Mouse (Mus musculus): ENCODE data around the gene Vmn1r27.

The Vmn1r27 gene

DNA sequence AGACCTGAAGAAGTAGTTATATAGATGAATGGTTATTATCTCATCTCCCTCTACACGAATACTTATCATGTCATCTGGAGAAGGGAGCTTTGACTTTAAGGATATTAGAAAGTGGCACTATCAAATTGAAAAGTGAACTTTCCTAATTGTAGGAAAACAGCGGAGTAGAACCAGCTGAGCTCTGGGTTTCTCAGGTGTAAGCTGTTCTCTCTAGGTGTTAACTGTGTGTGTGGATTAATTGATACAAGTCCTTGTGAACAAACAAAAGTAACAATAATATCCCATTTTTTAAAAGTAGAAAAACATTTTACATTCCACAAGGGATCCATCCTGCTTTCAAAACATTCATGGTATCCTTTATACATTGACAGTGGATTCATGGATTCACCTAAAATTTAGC, at the start of gene Vmn1r27:
Gene Vmn1r27 (minus strand): TSS at position 101 of the 400 bp plus-strand sequence.
- no peak for DNase-seq (ENCODE audit: low spot score)

DNA sequence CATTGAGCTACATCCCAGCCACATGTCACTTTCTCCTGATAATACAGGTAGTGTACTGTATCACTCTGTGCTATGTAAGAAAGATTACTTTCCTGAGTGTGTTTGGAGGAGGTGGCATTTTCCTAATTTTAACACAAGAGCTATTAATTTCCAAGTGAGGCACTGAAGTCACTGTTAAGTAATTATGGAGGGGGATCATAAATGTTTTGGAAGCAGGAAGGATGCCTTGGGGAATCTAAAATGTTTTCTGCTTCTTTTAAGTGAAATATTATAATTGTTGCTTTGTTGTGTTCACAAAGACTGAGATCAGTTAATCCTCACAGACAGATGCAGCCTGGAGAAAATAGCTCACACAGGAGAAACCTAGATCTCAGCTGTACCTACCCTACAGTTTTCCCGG, 43.1 kb upstream of the Vmn1r27 start, which contains the start of gene Vmn1r28:
Gene Vmn1r28 (plus strand): TSS at position 301 of the 400 bp plus-strand sequence.
- no peak for DNase-seq (ENCODE audit: low spot score)

DNA sequence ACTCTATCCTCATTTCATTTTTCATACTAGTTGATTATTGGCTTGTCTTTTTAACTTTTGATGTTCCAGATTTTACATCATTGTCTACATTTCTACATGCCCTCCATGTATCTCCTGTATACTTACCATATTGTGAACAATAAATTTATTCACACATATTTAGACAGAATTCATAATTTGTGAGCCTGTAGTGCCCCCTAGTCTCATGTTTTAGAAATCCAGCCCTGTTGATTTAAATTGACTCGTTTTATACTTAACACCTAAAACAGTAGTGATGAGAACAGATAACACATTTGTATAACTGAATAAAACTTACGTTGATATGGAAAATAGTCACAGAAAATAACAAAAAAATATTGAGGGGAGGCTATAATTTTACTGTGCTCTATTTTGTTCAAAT, 2.5 kb downstream of the Vmn1r27 start:
- no peak for DNase-seq (ENCODE audit: low spot score)
